Mouse (Mus musculus): ENCODE measurements around the gene Tas2r114. TPM values are rescaled to one million over a fixed set of nuclear protein-coding genes. Genes with fewer than 3 reads are reported as not detected.

Tas2r114 gene
- polyA plus RNA-seq (2014; fragmentation: Illumina TruSeq; extraction: RNeasy Lipid Tissue Mini Kit (QIAGEN cat#74804)), result not detected

DNA sequence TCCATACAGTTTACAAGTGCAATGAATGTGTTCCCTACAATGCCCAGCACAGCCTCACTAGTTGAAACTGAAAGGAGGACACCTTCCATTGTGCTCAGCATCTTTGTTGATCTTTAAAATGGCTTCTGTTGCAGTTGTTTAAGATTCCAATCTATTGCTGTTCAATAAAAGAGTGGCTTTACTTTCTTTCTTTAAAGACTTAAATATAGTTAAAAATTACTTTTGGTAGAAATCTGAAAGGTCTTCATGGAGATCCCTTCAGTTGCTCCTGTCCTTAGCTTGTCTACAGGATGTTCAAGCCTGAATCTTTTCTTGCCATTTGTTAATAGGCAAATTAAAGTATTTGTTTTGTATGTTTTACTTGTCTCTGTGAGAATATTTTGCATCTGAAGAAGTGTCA, at the start of gene Tas2r114:
Gene Tas2r114, minus strand, starts transcription at position 101 of the 400 bp plus-strand sequence.

DNA sequence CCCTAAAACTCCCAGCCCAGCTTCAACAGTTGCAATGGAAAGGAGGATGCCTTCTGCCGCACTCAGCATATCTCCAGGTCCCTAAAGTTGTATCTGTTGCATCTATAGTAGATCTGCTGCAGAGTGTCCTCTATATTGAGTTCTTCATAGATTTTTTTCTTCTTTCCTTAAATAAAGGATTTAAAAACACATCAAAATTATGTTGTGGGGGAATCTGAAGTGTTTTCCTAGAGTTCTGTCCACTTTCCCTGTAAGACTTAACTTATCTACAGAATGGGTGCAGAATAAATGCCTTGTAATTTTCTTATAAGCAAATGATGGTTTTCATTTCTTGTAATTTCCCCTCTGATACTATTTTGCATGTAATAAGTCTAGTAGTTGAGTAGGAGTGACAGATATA, 2.5 kb downstream of the Tas2r114 start, which contains the start of gene Tas2r105:
Gene Tas2r105, minus strand, starts transcription at position 101 of the 400 bp plus-strand sequence.

GRCm38 (mm10) chr6:131685644-131686043, 4.2 kb downstream of the Tas2r114 start, which contains the start of gene Tas2r104:
Tas2r104 (minus strand) TSS chr6:131685744.

DNA sequence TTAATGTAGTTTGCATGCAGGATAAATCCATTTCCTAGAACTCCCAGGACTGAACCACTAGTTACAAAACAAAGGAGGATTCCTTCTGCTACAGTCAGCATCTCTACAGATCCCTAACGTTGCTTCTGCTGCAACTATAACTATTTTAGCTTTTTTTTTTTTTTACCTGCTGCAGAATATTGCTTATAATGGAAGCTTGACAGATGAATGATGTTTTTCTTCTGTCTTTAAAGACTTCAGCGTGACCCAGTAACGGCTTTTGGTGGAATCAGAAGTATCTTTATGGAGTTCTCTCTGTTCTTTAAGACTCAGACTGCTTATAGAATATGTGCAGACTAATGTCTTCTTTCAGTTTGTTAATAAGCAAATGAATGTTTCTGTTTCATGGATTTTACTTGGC, 11.1 kb downstream of the Tas2r114 start, which contains the start of gene Tas2r106:
Gene Tas2r106, minus strand, starts transcription at position 101 of the 400 bp plus-strand sequence.

GRCm38 (mm10) chr6:131660049-131660448, 29.8 kb downstream of the Tas2r114 start, which contains the start of gene Tas2r107:
Tas2r107 (minus strand) TSS chr6:131660149.

Other genes starting within 250 kb of the Tas2r114 start
- not detected for gene 5430401F13Rik, start 203.7 kb downstream of the Tas2r114 start, polyA plus RNA-seq (2014; fragmentation: Illumina TruSeq; extraction: RNeasy Lipid Tissue Mini Kit (QIAGEN cat#74804))
- not detected for gene Gm6619, start 203.7 kb downstream of the Tas2r114 start, polyA plus RNA-seq (2014; fragmentation: Illumina TruSeq; extraction: RNeasy Lipid Tissue Mini Kit (QIAGEN cat#74804))
- gene Tas2r130, start 59.2 kb downstream of the Tas2r114 start, polyA plus RNA-seq (2014; fragmentation: Illumina TruSeq; extraction: RNeasy Lipid Tissue Mini Kit (QIAGEN cat#74804)), result not detected
- not detected for gene Tas2r107, start 29.9 kb downstream of the Tas2r114 start, polyA plus RNA-seq (2014; fragmentation: Illumina TruSeq; extraction: RNeasy Lipid Tissue Mini Kit (QIAGEN cat#74804))
- gene Tas2r106, start 11.2 kb downstream of the Tas2r114 start, polyA plus RNA-seq (2014; fragmentation: Illumina TruSeq; extraction: RNeasy Lipid Tissue Mini Kit (QIAGEN cat#74804)), result not detected
- not detected for gene Tas2r104, start 4.3 kb downstream of the Tas2r114 start, polyA plus RNA-seq (2014; fragmentation: Illumina TruSeq; extraction: RNeasy Lipid Tissue Mini Kit (QIAGEN cat#74804))
- not detected for gene Tas2r105, start 2.6 kb downstream of the Tas2r114 start, polyA plus RNA-seq (2014; fragmentation: Illumina TruSeq; extraction: RNeasy Lipid Tissue Mini Kit (QIAGEN cat#74804))